Mouse (Mus musculus): ENCODE results near the gene Vegfa.

- TF ChIP-seq GATA1 (IDR thresholded peaks at IDR 0.05; ENCODE audit: low read length) = no peak
- no peak for TF ChIP-seq TAL1 (IDR thresholded peaks at IDR 0.05; ENCODE audit: low read length)
These were observed 6.7 kb upstream of the Vegfa start for GRCm38 (mm10) chr17:46038906-46039305.

All from erythroblast, embryonic 14.5 days (primary cell).